In the genomic region with DNA sequence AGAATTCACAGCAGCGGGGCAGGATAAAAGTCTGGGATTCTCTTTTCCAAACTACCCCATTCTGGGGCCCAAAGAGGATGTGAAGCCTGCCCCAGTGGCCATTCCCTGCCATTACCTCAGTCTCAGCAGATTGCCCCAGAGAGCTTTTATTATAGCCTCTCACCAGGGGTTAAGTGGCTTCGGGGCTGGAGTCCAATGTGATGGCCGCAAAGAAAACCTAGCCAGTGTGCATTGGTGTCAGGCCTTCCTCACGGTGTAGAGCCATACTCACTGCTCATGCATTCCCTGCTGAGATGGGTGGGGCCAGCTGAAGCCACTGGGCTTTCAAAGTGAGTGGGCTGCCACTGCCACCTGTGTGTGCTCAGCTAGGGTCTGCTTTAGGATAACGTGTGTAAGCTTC, we compare ENCODE assay signal across 10 mouse cellular contexts.
DNase-seq lines count a peak whose midpoint lies in the region; ATAC-seq and TF ChIP-seq lines count a peak whose summit lies in the region.
"Had no signal": no experiment of that assay in that cellular context is flagged by ENCODE, and none has a peak within 500 bp of the region (broad histone marks: within the 10 kb centered on the region; RNA-seq: fewer than 3 reads in every experiment).

No protein-coding gene starts in this region.

- peaks cover 30% of the 10 kb centered on the region for H3K36me3 ChIP-seq in kidney, embryonic 15.5 days
- H3K36me3 ChIP-seq in neural tube, embryonic 11.5 days (ENCODE audit: control insufficient read depth, insufficient read depth, low read length), result no peaks in the 10 kb centered on the region
- no peaks in the 10 kb centered on the region for H3K36me3 ChIP-seq in neural tube, embryonic 15.5 days
- peaks cover 2% of the 10 kb centered on the region; the same call in 1 of the 2 replicates for H3K36me3 ChIP-seq in stomach, postnatal 0 days (ENCODE audit: control insufficient read depth, insufficient read depth, low read length)

- no peak for ATAC-seq in kidney, embryonic 15.5 days (replicated peaks; ENCODE audit: low FRiP score)
- no peak for ATAC-seq in neural tube, embryonic 11.5 days (ENCODE audit: insufficient read depth, low FRiP score, low TSS enrichment)
- ATAC-seq in neural tube, embryonic 15.5 days (ENCODE audit: low FRiP score), result no peak
- ATAC-seq in stomach, postnatal 0 days (ENCODE audit: low FRiP score, low TSS enrichment), result peak; percentile 36

- H3K4me1 ChIP-seq in kidney, embryonic 15.5 days, result peaks cover 52% of the 10 kb centered on the region
- peaks cover 28% of the 10 kb centered on the region for H3K4me1 ChIP-seq in neural tube, embryonic 11.5 days (ENCODE audit: control insufficient read depth, insufficient read depth, low read length)
- peaks cover 54% of the 10 kb centered on the region for H3K4me1 ChIP-seq in neural tube, embryonic 15.5 days
- peaks cover 6% of the 10 kb centered on the region; the same call in 1 of the 2 replicates for H3K4me1 ChIP-seq in stomach, postnatal 0 days (replicated peaks; ENCODE audit: control insufficient read depth, insufficient read depth)

- no peak for DNase-seq in kidney, postnatal 25 days
- peak; percentile 38 for DNase-seq in neural tube, embryonic 11.5 days (ENCODE audit: low spot score)
- peak; percentile 19 for DNase-seq in forelimb bud, embryonic 11.5 days (ENCODE audit: low read depth, low spot score)
- DNase-seq in stomach, postnatal 0 days (ENCODE audit: low spot score), result peak; percentile 22
- no peak for DNase-seq in adrenal gland, adult 2 months
- no peak for DNase-seq in urinary bladder, postnatal 36 days (ENCODE audit: low spot score in 2 of 2)
- DNase-seq: cerebellum, adult 11 months had no signal

- H3K9ac ChIP-seq in kidney, embryonic 15.5 days, result no peak overlapping the region
- H3K9ac ChIP-seq in neural tube, embryonic 11.5 days (ENCODE audit: low read length), result no peak overlapping the region
- H3K9ac ChIP-seq in neural tube, embryonic 15.5 days (replicated peaks), result no peak overlapping the region
- no peak overlapping the region for H3K9ac ChIP-seq in stomach, postnatal 0 days (ENCODE audit: low read length)

- no peaks in the 10 kb centered on the region for H3K9me3 ChIP-seq in kidney, embryonic 15.5 days (replicated peaks)
- H3K9me3 ChIP-seq in neural tube, embryonic 11.5 days (ENCODE audit: control insufficient read depth, low read length), result no peaks in the 10 kb centered on the region
- H3K9me3 ChIP-seq in neural tube, embryonic 15.5 days (replicated peaks), result no peaks in the 10 kb centered on the region
- no peaks in the 10 kb centered on the region for H3K9me3 ChIP-seq in stomach, postnatal 0 days (ENCODE audit: control insufficient read depth, low read length)

- 26% methylated on average over 5 of the region's 5 CpGs for WGBS in kidney, embryonic 15.5 days
- 14% methylated on average over 5 of the region's 5 CpGs for WGBS in neural tube, embryonic 11.5 days
- WGBS in neural tube, embryonic 15.5 days, result 15% methylated on average over 5 of the region's 5 CpGs
- WGBS in stomach, postnatal 0 days, result 46% methylated on average over 5 of the region's 5 CpGs

- peak overlapping the region; percentile 34; the same call in 1 of the 2 replicates for H3K27ac ChIP-seq in kidney, embryonic 15.5 days
- no peak overlapping the region for H3K27ac ChIP-seq in neural tube, embryonic 11.5 days (ENCODE audit: low read depth, low read length)
- H3K27ac ChIP-seq in neural tube, embryonic 15.5 days (replicated peaks), result no peak overlapping the region
- no peak overlapping the region for H3K27ac ChIP-seq in stomach, postnatal 0 days (replicated peaks)

- peak; percentile 51 for TF ChIP-seq CTCF in stomach, postnatal 0 days (IDR thresholded peaks at IDR 0.05; ENCODE audit: low read depth)

- no peak for TF ChIP-seq EP300 in stomach, postnatal 0 days (optimal IDR thresholded peaks at IDR 0.05)

- H3K27me3 ChIP-seq in kidney, embryonic 15.5 days, result no peaks in the 10 kb centered on the region
- no peaks in the 10 kb centered on the region for H3K27me3 ChIP-seq in neural tube, embryonic 11.5 days (ENCODE audit: control insufficient read depth, insufficient read depth, low read length)
- H3K27me3 ChIP-seq in neural tube, embryonic 15.5 days (replicated peaks), result no peaks in the 10 kb centered on the region
- no peaks in the 10 kb centered on the region for H3K27me3 ChIP-seq in stomach, postnatal 0 days (ENCODE audit: control insufficient read depth, insufficient read depth, low read length)

- no peak overlapping the region for H3K4me2 ChIP-seq in kidney, embryonic 15.5 days
- no peak overlapping the region for H3K4me2 ChIP-seq in neural tube, embryonic 11.5 days (ENCODE audit: low read depth)
- no peak overlapping the region for H3K4me2 ChIP-seq in neural tube, embryonic 15.5 days
- no peak overlapping the region for H3K4me2 ChIP-seq in stomach, postnatal 0 days (replicated peaks; ENCODE audit: low read depth)
- H3K4me2 ChIP-seq: heart, embryonic 11.5 days had no signal

- no peak overlapping the region for H3K4me3 ChIP-seq in kidney, embryonic 15.5 days (replicated peaks)
- H3K4me3 ChIP-seq in neural tube, embryonic 11.5 days (ENCODE audit: low read depth, low read length), result no peak overlapping the region
- no peak overlapping the region for H3K4me3 ChIP-seq in neural tube, embryonic 15.5 days (replicated peaks)
- no peak overlapping the region for H3K4me3 ChIP-seq in stomach, postnatal 0 days (ENCODE audit: low read depth, low read length)

Comparison
In these comparisons a context has a peak if more than half of its experiments do, and no peak if none do; other contexts are left out.
1. DNase-seq: peak in neural tube, embryonic 11.5 days (single experiment), forelimb bud, embryonic 11.5 days (single experiment) and stomach, postnatal 0 days (single experiment); none in kidney, postnatal 25 days (0 of 2), adrenal gland, adult 2 months (single experiment) and urinary bladder, postnatal 36 days (0 of 2).